Mouse (Mus musculus) small intestine, adult 2 months (tissue): Measurements from ENCODE around the gene Btrc. TPM values are rescaled to one million over a fixed set of nuclear protein-coding genes. Genes with fewer than 3 reads are reported as not detected.
"Not testable (repeated sequence)": the region's sequence is repeated elsewhere in the genome, so short reads cannot be mapped to it uniquely, and the experiment has no call there.

ENCODE experiments used
- H3K27ac ChIP-seq: fragments of 200-500 bp; 2 replicates; pipeline ENCODE4 v1.5.1; 2012; ENCODE audit warnings: low read depth, low read length, control low read depth, inconsistent platforms; ENCODE audit not compliant: insufficient read depth
- H3K27me3 ChIP-seq: fragments of 200-500 bp; 2 replicates; pipeline ENCODE4 v1.6.1; 2012; ENCODE audit warnings: mild to moderate bottlenecking, moderate library complexity, low read length, inconsistent platforms; ENCODE audit not compliant: control insufficient read depth, insufficient read depth
- H3K36me3 ChIP-seq: fragments of 200-500 bp; 2 replicates; pipeline ENCODE4 v1.6.1; 2012; ENCODE audit warnings: mild to moderate bottlenecking, low read length, control low read depth, inconsistent platforms; ENCODE audit not compliant: control insufficient read depth, insufficient read depth
- H3K4me1 ChIP-seq: fragments of 200-500 bp; 2 replicates; pipeline ENCODE4 v1.6.1; 2012; ENCODE audit warnings: low read length, inconsistent platforms, mixed read lengths; ENCODE audit not compliant: control insufficient read depth, insufficient read depth, insufficient read length
- H3K4me3 ChIP-seq: fragments of 200-500 bp; 2 replicates; pipeline ENCODE4 v1.5.1; 2012; ENCODE audit warnings: low read depth, mild to moderate bottlenecking, control low read depth, inconsistent platforms, low read length, moderate library complexity
- CTCF ChIP-seq: fragments of 200-500 bp; IDR thresholded peaks from 2 replicates; pipeline ENCODE4 v1.5.1; 2012; ENCODE audit warnings: low read depth, mild to moderate bottlenecking, control low read depth, inconsistent platforms, low read length, moderate library complexity, mixed read lengths; ENCODE audit not compliant: insufficient replicate concordance, insufficient read length; ENCODE audit errors: extremely low read depth
- POLR2A ChIP-seq: fragments of 200-500 bp; IDR thresholded peaks from 2 replicates; pipeline ENCODE4 v1.6.1; 2012; ENCODE audit warnings: low read depth, mild to moderate bottlenecking, control low read depth, inconsistent platforms, low read length, moderate library complexity
- WGBS: fragments of 180-500 bp; shearing (Covaris S2); methylation state at CpG from one replicate; pipeline ENCODE4 v1.1.7; 2018; 5-methylcytosine and 5-hydroxymethylcytosine counted together
- polyA plus RNA-seq: library from polyadenylated mRNA; depleted of rRNA; stranded (reverse); fragments of >200 nt; gene quantifications from 2 replicates; pipeline ENCODE4 v1.2.3, GENCODE M21; 2012

The Btrc gene
- polyA plus RNA-seq, 1 experiment, result 4.2 TPM

- Histone ChIP-seq H3K4me3 (no peak overlapping the region), H3K36me3 (no peaks in the 10 kb centered on the region), H3K27ac (no peak overlapping the region), H3K27me3 (no peaks in the 10 kb centered on the region), H3K4me1 (peaks cover 3% of the 10 kb centered on the region; the same call in 1 of the 2 replicates)
- TF ChIP-seq CTCF, result no peak
- no peak for TF ChIP-seq POLR2A
- WGBS, result 79% methylated on average over 7 of the region's 7 CpGs
Observed at GRCm38 (mm10) chr19:45366651-45367050, 3.1 kb downstream of the Btrc start.

GRCm38 (mm10) chr19:45384815-45385214, 21.3 kb downstream of the Btrc start:
- not testable (repeated sequence) for H3K27me3 ChIP-seq, H3K27ac ChIP-seq, H3K36me3 ChIP-seq, H3K4me1 ChIP-seq, H3K4me3 ChIP-seq
- 96% methylated on average over 10 of the region's 10 CpGs for WGBS

GRCm38 (mm10) chr19:45388551-45388950, 25.0 kb downstream of the Btrc start:
- TF ChIP-seq CTCF (no peak), POLR2A (no peak)
- 87% methylated on average over 6 of the region's 6 CpGs for WGBS
- H3K27ac ChIP-seq, result no peak overlapping the region
- no peaks in the 10 kb centered on the region for H3K27me3 ChIP-seq
- H3K4me3 ChIP-seq, result no peak overlapping the region
- peaks cover 3% of the 10 kb centered on the region; the same call in 1 of the 2 replicates for H3K36me3 ChIP-seq
- H3K4me1 ChIP-seq, result no peaks in the 10 kb centered on the region

- H3K36me3 ChIP-seq, result no peaks in the 10 kb centered on the region
- 93% methylated on average over 7 of the region's 7 CpGs for WGBS
- TF ChIP-seq CTCF, result no peak
- TF ChIP-seq POLR2A, result no peak
- H3K27me3 ChIP-seq, result no peaks in the 10 kb centered on the region
- no peak overlapping the region for H3K27ac ChIP-seq
- H3K4me1 ChIP-seq, result no peaks in the 10 kb centered on the region
- no peak overlapping the region for H3K4me3 ChIP-seq
Observed at GRCm38 (mm10) chr19:45394078-45394477, 30.5 kb downstream of the Btrc start.

- H3K27ac ChIP-seq, result no peak overlapping the region
- H3K4me3 ChIP-seq, result no peak overlapping the region
- H3K27me3 ChIP-seq, result no peaks in the 10 kb centered on the region
- no peaks in the 10 kb centered on the region for H3K36me3 ChIP-seq
- peaks cover 3% of the 10 kb centered on the region; the same call in 1 of the 2 replicates for H3K4me1 ChIP-seq
- WGBS, result 63% methylated on average over 2 of the region's 2 CpGs
- TF ChIP-seq CTCF (no peak), POLR2A (no peak)
Observed at GRCm38 (mm10) chr19:45411000-45411399, 47.5 kb downstream of the Btrc start.

- WGBS, result 86% methylated on average over 3 of the region's 3 CpGs
- Histone ChIP-seq H3K27ac (no peak overlapping the region), H3K4me3 (no peak overlapping the region), H3K27me3 (no peaks in the 10 kb centered on the region), H3K36me3 (no peaks in the 10 kb centered on the region), H3K4me1 (peaks cover 3% of the 10 kb centered on the region; the same call in 1 of the 2 replicates)
- no peak for TF ChIP-seq POLR2A
Observed at GRCm38 (mm10) chr19:45412694-45413093, 49.2 kb downstream of the Btrc start.

GRCm38 (mm10) chr19:45413966-45414365, 50.4 kb downstream of the Btrc start:
- Histone ChIP-seq H3K27me3 (no peaks in the 10 kb centered on the region), H3K4me1 (peaks cover 3% of the 10 kb centered on the region; the same call in 1 of the 2 replicates), H3K4me3 (no peak overlapping the region), H3K36me3 (no peaks in the 10 kb centered on the region), H3K27ac (no peak overlapping the region)
- 39% methylated on average over 3 of the region's 3 CpGs for WGBS
- TF ChIP-seq POLR2A (no peak), CTCF (no peak)

- no peaks in the 10 kb centered on the region for H3K36me3 ChIP-seq
- H3K27ac ChIP-seq, result no peak overlapping the region
- no peak for TF ChIP-seq POLR2A
- no peak for TF ChIP-seq CTCF
- H3K27me3 ChIP-seq, result no peaks in the 10 kb centered on the region
- peaks cover 7% of the 10 kb centered on the region; the same call in 1 of the 2 replicates for H3K4me1 ChIP-seq
- H3K4me3 ChIP-seq, result no peak overlapping the region
Observed at GRCm38 (mm10) chr19:45417601-45418000, 54.1 kb downstream of the Btrc start.
